Mouse (Mus musculus): ENCODE measurements around the gene Dcaf12. TPM values are rescaled to one million over a fixed set of nuclear protein-coding genes. Genes with fewer than 3 reads are reported as not detected.

Dcaf12 gene
- 55.7 and 57.1 TPM in 2 replicates for polyA plus RNA-seq (2016; fragmentation: Nextera tagmentation; extraction: Ambion mirVana)

- ATAC-seq (ENCODE audit: insufficient number of reproducible peaks, insufficient read depth, low FRiP score, low TSS enrichment), result peak; percentile 91
- peak within 1 kb of the TSS; percentile 91 for H3K9ac ChIP-seq
- peaks cover 12% of the 10 kb centered on the region; the same call in 1 of the 2 replicates for H3K4me1 ChIP-seq
- peak within 1 kb of the TSS; percentile 97 for H3K27ac ChIP-seq
- peaks cover 27% of the 10 kb centered on the region for H3K36me3 ChIP-seq
- H3K4me3 ChIP-seq, result peak within 1 kb of the TSS; percentile 86
- H3K9me3 ChIP-seq, result no peaks in the 10 kb centered on the region
- H3K27me3 ChIP-seq, result no peaks in the 10 kb centered on the region
- peak within 1 kb of the TSS; percentile 76 for H3K4me2 ChIP-seq (replicated peaks)
- under 1% methylated on average over 70 of the region's 70 CpGs for WGBS
Observed at GRCm38 (mm10) chr4:41314141-41315129, at the start of gene Dcaf12. Gene Dcaf12 (minus strand): TSS chr4:41314889.

GRCm38 (mm10) chr4:41361059-41361458, 46.4 kb upstream of the Dcaf12 start:
- ATAC-seq (ENCODE audit: insufficient number of reproducible peaks, insufficient read depth, low FRiP score, low TSS enrichment), result no peak
- no peaks in the 10 kb centered on the region for H3K4me1 ChIP-seq
- H3K9ac ChIP-seq, result no peak overlapping the region
- H3K27ac ChIP-seq, result no peak overlapping the region
- no peaks in the 10 kb centered on the region for H3K9me3 ChIP-seq
- no peak overlapping the region for H3K4me2 ChIP-seq (replicated peaks)
- WGBS, result 90% methylated on average over 3 of the region's 3 CpGs
- no peaks in the 10 kb centered on the region for H3K27me3 ChIP-seq
- H3K4me3 ChIP-seq, result no peak overlapping the region
- H3K36me3 ChIP-seq, result peaks cover 13% of the 10 kb centered on the region

- Histone ChIP-seq H3K27ac (no peak overlapping the region), H3K4me3 (no peak overlapping the region), H3K9me3 (no peaks in the 10 kb centered on the region), H3K4me1 (no peaks in the 10 kb centered on the region), H3K4me2 (replicated peaks) (no peak overlapping the region), H3K36me3 (peaks cover 20% of the 10 kb centered on the region), H3K9ac (no peak overlapping the region), H3K27me3 (no peaks in the 10 kb centered on the region)
- ATAC-seq (ENCODE audit: insufficient number of reproducible peaks, insufficient read depth, low FRiP score, low TSS enrichment), result no peak
- 89% methylated on average over 7 of the region's 7 CpGs for WGBS
Observed at GRCm38 (mm10) chr4:41359358-41359757, 44.7 kb upstream of the Dcaf12 start.

GRCm38 (mm10) chr4:41358669-41359068, 44.0 kb upstream of the Dcaf12 start:
- no peaks in the 10 kb centered on the region for H3K27me3 ChIP-seq
- H3K9ac ChIP-seq, result no peak overlapping the region
- H3K9me3 ChIP-seq, result no peaks in the 10 kb centered on the region
- H3K4me3 ChIP-seq, result no peak overlapping the region
- ATAC-seq (ENCODE audit: insufficient number of reproducible peaks, insufficient read depth, low FRiP score, low TSS enrichment), result no peak
- H3K36me3 ChIP-seq, result peaks cover 20% of the 10 kb centered on the region
- H3K4me2 ChIP-seq (replicated peaks), result no peak overlapping the region
- 94% methylated on average over 2 of the region's 2 CpGs for WGBS
- H3K27ac ChIP-seq, result no peak overlapping the region
- no peaks in the 10 kb centered on the region for H3K4me1 ChIP-seq

- no peaks in the 10 kb centered on the region for H3K27me3 ChIP-seq
- no peak overlapping the region for H3K4me3 ChIP-seq
- H3K36me3 ChIP-seq, result peaks cover 25% of the 10 kb centered on the region
- ATAC-seq (ENCODE audit: insufficient number of reproducible peaks, insufficient read depth, low FRiP score, low TSS enrichment), result no peak
- H3K4me2 ChIP-seq (replicated peaks), result no peak overlapping the region
- no peaks in the 10 kb centered on the region for H3K9me3 ChIP-seq
- 47% methylated on average over 2 of the region's 2 CpGs for WGBS
- no peak overlapping the region for H3K9ac ChIP-seq
- H3K27ac ChIP-seq, result no peak overlapping the region
- no peaks in the 10 kb centered on the region for H3K4me1 ChIP-seq
Observed at GRCm38 (mm10) chr4:41357154-41357553, 42.5 kb upstream of the Dcaf12 start.

GRCm38 (mm10) chr4:41353265-41353664, 38.6 kb upstream of the Dcaf12 start:
- 94% methylated on average over 1 of the region's 1 CpGs for WGBS

GRCm38 (mm10) chr4:41352758-41353157, 38.1 kb upstream of the Dcaf12 start:
- no peak for ATAC-seq (ENCODE audit: insufficient number of reproducible peaks, insufficient read depth, low FRiP score, low TSS enrichment)
- WGBS, result 92% methylated on average over 4 of the region's 4 CpGs
- H3K36me3 ChIP-seq, result peaks cover 15% of the 10 kb centered on the region

More at GRCm38 (mm10) chr4:41353265-41353664, 38.6 kb upstream of the Dcaf12 start:
- Histone ChIP-seq H3K4me3 (no peak overlapping the region), H3K4me2 (replicated peaks) (no peak overlapping the region), H3K27me3 (no peaks in the 10 kb centered on the region), H3K27ac (no peak overlapping the region), H3K36me3 (peaks cover 18% of the 10 kb centered on the region), H3K9ac (no peak overlapping the region), H3K4me1 (peaks cover 5% of the 10 kb centered on the region; the same call in 1 of the 2 replicates), H3K9me3 (no peaks in the 10 kb centered on the region)
- ATAC-seq (ENCODE audit: insufficient number of reproducible peaks, insufficient read depth, low FRiP score, low TSS enrichment), result no peak

GRCm38 (mm10) chr4:41349199-41349591, 34.5 kb upstream of the Dcaf12 start:
- peaks cover 11% of the 10 kb centered on the region; the same call in 1 of the 2 replicates for H3K4me1 ChIP-seq
- peaks cover 5% of the 10 kb centered on the region; the same call in 1 of the 2 replicates for H3K36me3 ChIP-seq
- peak overlapping the region; percentile 70 for H3K9ac ChIP-seq
- H3K4me2 ChIP-seq (replicated peaks), result peak overlapping the region; percentile 61
- H3K9me3 ChIP-seq, result no peaks in the 10 kb centered on the region
- peak overlapping the region; percentile 93 for H3K27ac ChIP-seq
- no peaks in the 10 kb centered on the region for H3K27me3 ChIP-seq
- peak; percentile 3; the same call in 1 of the 2 replicates for ATAC-seq (ENCODE audit: insufficient number of reproducible peaks, insufficient read depth, low FRiP score, low TSS enrichment)
- WGBS, result under 1% methylated on average over 28 of the region's 28 CpGs
- peak overlapping the region; percentile 65 for H3K4me3 ChIP-seq

More at GRCm38 (mm10) chr4:41352758-41353157, 38.1 kb upstream of the Dcaf12 start:
- H3K9me3 ChIP-seq, result no peaks in the 10 kb centered on the region
- H3K4me1 ChIP-seq, result peaks cover 10% of the 10 kb centered on the region; the same call in 1 of the 2 replicates
- no peak overlapping the region for H3K27ac ChIP-seq
- H3K27me3 ChIP-seq, result no peaks in the 10 kb centered on the region
- no peak overlapping the region for H3K4me2 ChIP-seq (replicated peaks)
- H3K9ac ChIP-seq, result no peak overlapping the region
- no peak overlapping the region for H3K4me3 ChIP-seq

- peaks cover 5% of the 10 kb centered on the region; the same call in 1 of the 2 replicates for H3K36me3 ChIP-seq
- H3K9ac ChIP-seq, result peak within 1 kb of the TSS; percentile 70
- no peaks in the 10 kb centered on the region for H3K27me3 ChIP-seq
- no peaks in the 10 kb centered on the region for H3K9me3 ChIP-seq
- peak; percentile 97 for ATAC-seq (ENCODE audit: insufficient number of reproducible peaks, insufficient read depth, low FRiP score, low TSS enrichment)
- peaks cover 11% of the 10 kb centered on the region; the same call in 1 of the 2 replicates for H3K4me1 ChIP-seq
- WGBS, result 0% methylated on average over 31 of the region's 31 CpGs
- H3K4me2 ChIP-seq (replicated peaks), result peak within 1 kb of the TSS; percentile 61
- H3K4me3 ChIP-seq, result peak within 1 kb of the TSS; percentile 65
- peak within 1 kb of the TSS; percentile 93 for H3K27ac ChIP-seq
Observed at GRCm38 (mm10) chr4:41348584-41349198, 34.0 kb upstream of the Dcaf12 start, which contains the start of gene Ubap1. Gene Ubap1 (plus strand): TSS chr4:41348996.

GRCm38 (mm10) chr4:41347839-41348238, 33.1 kb upstream of the Dcaf12 start:
- 0 out of 2 replicates have a peak overlapping the region, but pooled peaks have one; percentile 43 for H3K4me2 ChIP-seq (replicated peaks)
- H3K36me3 ChIP-seq, result peaks cover 4% of the 10 kb centered on the region; the same call in 1 of the 2 replicates
- WGBS, result 49% methylated on average over 4 of the region's 5 CpGs
- H3K4me3 ChIP-seq, result no peak overlapping the region
- no peaks in the 10 kb centered on the region for H3K9me3 ChIP-seq
- H3K9ac ChIP-seq, result no peak overlapping the region
- no peaks in the 10 kb centered on the region for H3K27me3 ChIP-seq
- 0 out of 2 replicates have a peak overlapping the region, but pooled peaks have one; percentile 23 for H3K27ac ChIP-seq
- peaks cover 11% of the 10 kb centered on the region; the same call in 1 of the 2 replicates for H3K4me1 ChIP-seq
- ATAC-seq (ENCODE audit: insufficient number of reproducible peaks, insufficient read depth, low FRiP score, low TSS enrichment), result no peak

GRCm38 (mm10) chr4:41346011-41346410, 31.3 kb upstream of the Dcaf12 start:
- Histone ChIP-seq H3K27me3 (no peaks in the 10 kb centered on the region), H3K36me3 (no peaks in the 10 kb centered on the region), H3K4me1 (peaks cover 11% of the 10 kb centered on the region; the same call in 1 of the 2 replicates), H3K4me2 (replicated peaks) (no peak overlapping the region), H3K4me3 (no peak overlapping the region), H3K9ac (no peak overlapping the region), H3K27ac (no peak overlapping the region), H3K9me3 (no peaks in the 10 kb centered on the region)
- ATAC-seq (ENCODE audit: insufficient number of reproducible peaks, insufficient read depth, low FRiP score, low TSS enrichment), result no peak
- 81% methylated on average over 2 of the region's 2 CpGs for WGBS
